Mouse (Mus musculus) forebrain, postnatal 0 days (tissue): ENCODE data around the gene Nat8f5. TPM values are rescaled to one million over a fixed set of nuclear protein-coding genes. Genes with fewer than 3 reads are reported as not detected.
"Not testable (repeated sequence)": the region's sequence is repeated elsewhere in the genome, so short reads cannot be mapped to it uniquely, and the experiment has no call there.

Source experiments
- ATAC-seq: fragments of 200-750 bp; cut with Nextera tagmentation; 2 replicates; pipeline ENCODE4 v1.8.0; 2017; ENCODE audit warnings: mild to moderate bottlenecking, moderate library complexity
- DNase-seq: peaks from one replicate; pipeline ENCODE4 v3.0.0-alpha.2; 2015
- H3K27ac ChIP-seq: fragments of 300-500 bp; sonication (generic); 2 replicates; pipeline ENCODE4 v1.5.1; 2014; ENCODE audit warnings: low read depth, mild to moderate bottlenecking, antibody characterized with exemption, low read length, moderate library complexity, mixed read lengths
- H3K27me3 ChIP-seq: fragments of 300-500 bp; sonication (generic); 2 replicates; pipeline ENCODE4 v1.6.1; 2014; ENCODE audit warnings: mild to moderate bottlenecking, low read length, mixed read lengths; ENCODE audit not compliant: insufficient read depth
- H3K36me3 ChIP-seq: fragments of 300-500 bp; sonication (generic); 2 replicates; pipeline ENCODE4 v1.6.1; 2014; ENCODE audit warnings: mild to moderate bottlenecking, moderate library complexity; ENCODE audit not compliant: insufficient read depth
- H3K4me1 ChIP-seq: fragments of 300-500 bp; sonication (generic); 2 replicates; pipeline ENCODE4 v1.6.1; 2014; ENCODE audit warnings: antibody characterized with exemption; ENCODE audit not compliant: insufficient read depth
- H3K4me2 ChIP-seq: fragments of 300-500 bp; sonication (generic); 2 replicates; pipeline ENCODE4 v1.6.1; 2014; ENCODE audit warnings: low read depth, mild to moderate bottlenecking, moderate library complexity
- H3K4me3 ChIP-seq: fragments of 300-500 bp; sonication (generic); 2 replicates; pipeline ENCODE4 v1.5.1; 2014; ENCODE audit warnings: low read depth, low read length, mixed read lengths
- H3K9ac ChIP-seq: fragments of 300-500 bp; sonication (generic); 2 replicates; pipeline ENCODE4 v1.6.1; 2014; ENCODE audit warnings: mild to moderate bottlenecking
- H3K9me3 ChIP-seq: fragments of 300-500 bp; sonication (generic); 2 replicates; pipeline ENCODE4 v1.6.1; 2016; ENCODE audit warnings: low read length
- CTCF ChIP-seq: sonication (generic); IDR thresholded peaks from 2 replicates; pipeline ENCODE4 v1.5.1; 2016; ENCODE audit warnings: antibody characterized with exemption, control low read depth, low read depth
- WGBS: fragments of 180-500 bp; shearing (Covaris S2); extraction: QIAGEN DNeasy Blood & Tissue Kit; methylation state at CpG from one replicate; pipeline ENCODE4 v1.1.7; 2014; 5-methylcytosine and 5-hydroxymethylcytosine counted together
- polyA plus RNA-seq: library from polyadenylated mRNA; unstranded; fragments of >200 nt; fragmentation: Nextera tagmentation; extraction: Ambion mirVana; gene quantifications from 2 replicates; pipeline ENCODE4 v1.2.1, GENCODE M21; 2015
- total RNA-seq: library from RNA; depleted of rRNA; stranded (reverse); fragments of >200 nt; gene quantifications from 2 replicates; pipeline ENCODE4 v1.2.3, GENCODE M21; 2014

Nat8f5 gene
- total and polyA plus RNA-seq, 2 experiments from 2014 or later, result 0.42 TPM; not detected in 1

- 86% methylated on average over 4 of the region's 4 CpGs for WGBS
- no peaks in the 10 kb centered on the region for H3K9me3 ChIP-seq
- ATAC-seq (no peak), DNase-seq (no peak)
- no peaks in the 10 kb centered on the region for H3K36me3 ChIP-seq
- TF ChIP-seq CTCF, result no peak
- H3K4me3 ChIP-seq, result no peak overlapping the region
- H3K4me1 ChIP-seq, result no peaks in the 10 kb centered on the region
- no peak overlapping the region for H3K4me2 ChIP-seq
- H3K9ac ChIP-seq, result no peak overlapping the region
- no peaks in the 10 kb centered on the region for H3K27me3 ChIP-seq
- no peak overlapping the region for H3K27ac ChIP-seq
Measured at GRCm38 (mm10) chr6:85848140-85848539, 27.4 kb upstream of the Nat8f5 start.

- Histone ChIP-seq H3K27ac (no peak overlapping the region), H3K27me3 (no peaks in the 10 kb centered on the region), H3K4me3 (no peak overlapping the region), H3K9ac (no peak overlapping the region), H3K4me1 (no peaks in the 10 kb centered on the region), H3K36me3 (no peaks in the 10 kb centered on the region), H3K4me2 (no peak overlapping the region), H3K9me3 (no peaks in the 10 kb centered on the region)
- ATAC-seq, result no peak
- no peak for TF ChIP-seq CTCF
- no peak for DNase-seq
- WGBS, result 48% methylated on average over 1 of the region's 1 CpGs
Measured at GRCm38 (mm10) chr6:85846921-85847320, 26.1 kb upstream of the Nat8f5 start.

- DNase-seq, H3K9ac ChIP-seq, H3K36me3 ChIP-seq, H3K4me2 ChIP-seq, H3K27ac ChIP-seq, H3K4me1 ChIP-seq, H3K4me3 ChIP-seq, H3K27me3 ChIP-seq, ATAC-seq, H3K9me3 ChIP-seq: not testable (repeated sequence)
- 69% methylated on average over 25 of the region's 25 CpGs for WGBS
Measured at GRCm38 (mm10) chr6:85843677-85844458, 23.1 kb upstream of the Nat8f5 start.

GRCm38 (mm10) chr6:85839982-85840381 lies 19.2 kb upstream of the Nat8f5 start:
- peak; percentile 69 for ATAC-seq
- H3K4me3 ChIP-seq, result no peak overlapping the region
- H3K4me2 ChIP-seq, result no peak overlapping the region
- no peaks in the 10 kb centered on the region for H3K36me3 ChIP-seq
- no peaks in the 10 kb centered on the region for H3K4me1 ChIP-seq
- no peaks in the 10 kb centered on the region for H3K27me3 ChIP-seq
- 8% methylated on average over 4 of the region's 4 CpGs for WGBS
- H3K9me3 ChIP-seq, result no peaks in the 10 kb centered on the region
- TF ChIP-seq CTCF, result no peak
- no peak overlapping the region for H3K27ac ChIP-seq
- H3K9ac ChIP-seq, result no peak overlapping the region
- peak; percentile 28 for DNase-seq

GRCm38 (mm10) chr6:85838674-85839073 lies 17.9 kb upstream of the Nat8f5 start:
- Histone ChIP-seq H3K4me3 (no peak overlapping the region), H3K27ac (no peak overlapping the region), H3K27me3 (no peaks in the 10 kb centered on the region), H3K36me3 (no peaks in the 10 kb centered on the region), H3K9ac (no peak overlapping the region), H3K4me1 (no peaks in the 10 kb centered on the region), H3K4me2 (no peak overlapping the region), H3K9me3 (no peaks in the 10 kb centered on the region)
- ATAC-seq (no peak), DNase-seq (no peak)
- no peak for TF ChIP-seq CTCF
- WGBS, result 22% methylated on average over 8 of the region's 8 CpGs

- H3K4me1 ChIP-seq, H3K27me3 ChIP-seq, H3K4me3 ChIP-seq, H3K9me3 ChIP-seq, H3K36me3 ChIP-seq, H3K9ac ChIP-seq, H3K27ac ChIP-seq: not testable (repeated sequence)
- ATAC-seq, result peak; percentile 78
- WGBS, result 2% methylated on average over 12 of the region's 12 CpGs
- peak; percentile 63 for DNase-seq
- peak overlapping the region; percentile 19; the same call in 1 of the 2 replicates for H3K4me2 ChIP-seq
Measured at GRCm38 (mm10) chr6:85837307-85837706, 16.5 kb upstream of the Nat8f5 start.

GRCm38 (mm10) chr6:85836827-85837226 lies 16.1 kb upstream of the Nat8f5 start:
- not testable (repeated sequence) for H3K36me3 ChIP-seq, H3K27ac ChIP-seq, H3K4me3 ChIP-seq, H3K27me3 ChIP-seq, ATAC-seq, H3K9ac ChIP-seq, H3K9me3 ChIP-seq, H3K4me2 ChIP-seq, H3K4me1 ChIP-seq
- TF ChIP-seq CTCF, result peak; percentile 35; the same call in 1 of the 2 replicates
- DNase-seq, result peak; percentile 24
- 11% methylated on average over 8 of the region's 9 CpGs for WGBS

- not testable (repeated sequence) for H3K36me3 ChIP-seq, H3K27ac ChIP-seq, H3K4me2 ChIP-seq, H3K4me1 ChIP-seq, H3K9me3 ChIP-seq, H3K27me3 ChIP-seq, H3K9ac ChIP-seq, DNase-seq, H3K4me3 ChIP-seq, ATAC-seq
- 72% methylated on average over 5 of the region's 5 CpGs for WGBS
Measured at GRCm38 (mm10) chr6:85836098-85836497, 15.3 kb upstream of the Nat8f5 start.

GRCm38 (mm10) chr6:85835104-85835503 lies 14.3 kb upstream of the Nat8f5 start:
- H3K4me3 ChIP-seq, H3K4me2 ChIP-seq, DNase-seq, H3K27me3 ChIP-seq, ATAC-seq, H3K4me1 ChIP-seq, H3K9ac ChIP-seq, H3K36me3 ChIP-seq, H3K9me3 ChIP-seq, H3K27ac ChIP-seq: not testable (repeated sequence)
- 58% methylated on average over 1 of the region's 2 CpGs for WGBS

GRCm38 (mm10) chr6:85834504-85835100 lies 13.8 kb upstream of the Nat8f5 start:
- H3K36me3 ChIP-seq, H3K9ac ChIP-seq, DNase-seq: not testable (repeated sequence)

More at GRCm38 (mm10) chr6:85834504-85835100, 13.8 kb upstream of the Nat8f5 start:
- H3K4me3 ChIP-seq, H3K4me1 ChIP-seq, H3K4me2 ChIP-seq, H3K27ac ChIP-seq, H3K27me3 ChIP-seq, ATAC-seq, H3K9me3 ChIP-seq: not testable (repeated sequence)
